Mouse (Mus musculus) layer of hippocampus, adult 6 months (tissue): ENCODE results near the gene Zfyve28. TPM values are rescaled to one million over a fixed set of nuclear protein-coding genes. Genes with fewer than 3 reads are reported as not detected.

Experiments
- long read RNA-seq, 2 experiments: library from polyadenylated mRNA; unstranded; transcript quantifications; one replicate each; pipeline ENCODE4 v2.0.0; 2019 to 2020
- polyA plus RNA-seq: library from polyadenylated mRNA; unstranded; fragments of <200 nt; fragmentation: Nextera tagmentation; gene quantifications from 2 replicates; pipeline ENCODE4 v1.2.3, GENCODE M21; 2021

Zfyve28 gene
- polyA plus RNA-seq, result 9.0 and 11.9 TPM in 2 replicates
- long read RNA-seq, experiment 1, transcript Zfyve28-201 (13 exons, 3,983 nt), result major isoform, 5 of 13 reads
- long read RNA-seq, experiment 1, partial matches to known transcripts, result 1 of 13 reads
- long read RNA-seq, experiment 1, other reads (novel, unspliced or antisense), result 7 of 13 reads
- long read RNA-seq, experiment 2, transcript Zfyve28-201 (13 exons, 3,983 nt), result major isoform, 66 of 122 reads
- long read RNA-seq, experiment 2, partial matches to known transcripts, result 16 of 122 reads
- long read RNA-seq, experiment 2, other reads (novel, unspliced or antisense), result 40 of 122 reads

GRCm38 (mm10) chr5:34288154-34288716 is at the start of gene Zfyve28, which contains the start of gene Cfap99:
Gene Zfyve28, minus strand, starts transcription at chr5:34288449.
Gene Cfap99, plus strand, starts transcription at chr5:34288600.

GRCm38 (mm10) chr5:34336097-34336774 is 48.0 kb upstream of the Zfyve28 start, which contains the start of gene Rnf4:
Gene Rnf4, plus strand, starts transcription at chr5:34336289.

GRCm38 (mm10) chr5:34187601-34188316 is 100.5 kb downstream of the Zfyve28 start, which contains the start of gene Mxd4:
Gene Mxd4, minus strand, starts transcription at chr5:34187720.

GRCm38 (mm10) chr5:34168950-34169891 is 119.0 kb downstream of the Zfyve28 start, which contains the start of the genes Poln and Haus3:
Gene Poln, minus strand, starts transcription at chr5:34169448.
Gene Haus3, minus strand, starts transcription at chr5:34169527.

Other genes starting within 250 kb of the Zfyve28 start
- 0.06 and 0.20 TPM in 2 replicates for gene Poln, start 119.0 kb downstream of the Zfyve28 start, polyA plus RNA-seq
- 5.8 and 7.0 TPM in 2 replicates for gene Haus3, start 118.9 kb downstream of the Zfyve28 start, polyA plus RNA-seq
- gene Mxd4, start 100.7 kb downstream of the Zfyve28 start, polyA plus RNA-seq, result 16.1 and 17.4 TPM in 2 replicates
- gene Cfap99, start 151 bp upstream of the Zfyve28 start, polyA plus RNA-seq, result 0.13 and 0.23 TPM in 2 replicates
- gene Rnf4, start 47.8 kb upstream of the Zfyve28 start, polyA plus RNA-seq, result 66.6 and 74.3 TPM in 2 replicates
- 4.4 and 5.4 TPM in 2 replicates for gene Fam193a, start 81.5 kb upstream of the Zfyve28 start, polyA plus RNA-seq
- gene Tnip2, start 225.5 kb upstream of the Zfyve28 start, polyA plus RNA-seq, result 8.4 and 9.0 TPM in 2 replicates
- gene Sh3bp2, start 237.4 kb upstream of the Zfyve28 start, polyA plus RNA-seq, result 0.84 and 1.7 TPM in 2 replicates